Mouse (Mus musculus): ENCODE measurements at regions not wholly inside any gene's neighbourhood (a gene's known extent, or its start where the extent isn't known, plus 50 kb on each side); places are given as distances from the start of the nearest gene placed in this dataset.

- no peak for TF ChIP-seq GATA1 (IDR thresholded peaks at IDR 0.05; ENCODE audit: borderline replicate concordance, low read length)
- no peak for TF ChIP-seq CTCF (IDR thresholded peaks at IDR 0.05; ENCODE audit: low read depth, low read length)
- TF ChIP-seq TAL1 (conservative IDR thresholded peaks at IDR 0.05; ENCODE audit: low read depth, low read length), result no peak
- no peak for TF ChIP-seq GATA2 (IDR thresholded peaks at IDR 0.05; ENCODE audit: borderline replicate concordance, low read depth, low read length)
Measured at GRCm38 (mm10) chr11:114540503-114540902, 127.8 kb upstream of the Rpl38 start.

Data from G1E (cell line).